In genomic region chr5:137304816-137305215, GRCm38 (mm10) we compare ENCODE assay signal across 10 mouse cellular contexts. TPM values are rescaled to one million over a fixed set of nuclear protein-coding genes. Genes with fewer than 3 reads are reported as not detected.
DNase-seq lines count a peak whose midpoint lies in the region; ATAC-seq and TF ChIP-seq lines count a peak whose summit lies in the region.
"Had no signal": no experiment of that assay in that cellular context is flagged by ENCODE, and none has a peak within 500 bp of the region (broad histone marks: within the 10 kb centered on the region; RNA-seq: fewer than 3 reads in every experiment).

No protein-coding gene starts in this region.

- no peak overlapping the region for H3K4me2 ChIP-seq in forebrain, embryonic 11.5 days (ENCODE audit: low read depth, low read length, severe bottlenecking)
- H3K4me2 ChIP-seq in forebrain, postnatal 0 days (ENCODE audit: low read depth): peak overlapping the region; percentile 49; the same call in 1 of the 2 replicates
- peak overlapping the region; percentile 86 for H3K4me2 ChIP-seq in liver, embryonic 14.5 days (ENCODE audit: low read depth)

- DNase-seq in forebrain, embryonic 10.5 days (ENCODE audit: extremely low spot score, low spot score): no peak
- DNase-seq in forebrain, embryonic 11.5 days (ENCODE audit: low spot score): no peak
- peak; percentile 32 for DNase-seq in 3T3-L1 (ENCODE audit: low read depth, low spot score)
- DNase-seq in forebrain, postnatal 0 days: no peak
- DNase-seq in liver, embryonic 14.5 days (ENCODE audit: low read depth in 3 of 3, low spot score in 3 of 3): no peak
- no peak for DNase-seq in ovary, postnatal 10 days (ENCODE audit: low spot score)
- DNase-seq in testis, postnatal 10 days (ENCODE audit: low spot score): no peak
- DNase-seq in gastrocnemius, postnatal 36 days: no peak
- DNase-seq: adrenal gland, postnatal 10 days; kidney, adult 8-10 months had no signal

- H3K36me3 ChIP-seq in forebrain, embryonic 10.5 days (replicated peaks): peaks cover 79% of the 10 kb centered on the region
- H3K36me3 ChIP-seq in forebrain, embryonic 11.5 days (ENCODE audit: control insufficient read depth, insufficient read depth, low read length): peaks cover 28% of the 10 kb centered on the region
- peaks cover 35% of the 10 kb centered on the region for H3K36me3 ChIP-seq in forebrain, postnatal 0 days (ENCODE audit: insufficient read depth)
- peaks cover 62% of the 10 kb centered on the region for H3K36me3 ChIP-seq in liver, embryonic 14.5 days (replicated peaks; ENCODE audit: control insufficient read depth, insufficient read depth, low read depth)

- no peak overlapping the region for H3K9ac ChIP-seq in forebrain, embryonic 11.5 days (ENCODE audit: low read length)
- H3K9ac ChIP-seq in forebrain, postnatal 0 days: no peak overlapping the region
- peak overlapping the region; percentile 99 for H3K9ac ChIP-seq in liver, embryonic 14.5 days (replicated peaks)

- TF ChIP-seq CTCF in forebrain, postnatal 0 days (IDR thresholded peaks at IDR 0.05; ENCODE audit: low read depth): no peak
- no peak for TF ChIP-seq CTCF in liver, embryonic 14.5 days (IDR thresholded peaks at IDR 0.05; ENCODE audit: low read depth)

- H3K27ac ChIP-seq in forebrain, embryonic 10.5 days: no peak overlapping the region
- H3K27ac ChIP-seq in forebrain, embryonic 11.5 days (ENCODE audit: low read depth, low read length): no peak overlapping the region
- no peak overlapping the region for H3K27ac ChIP-seq in forebrain, postnatal 0 days (ENCODE audit: low read depth, low read length)
- H3K27ac ChIP-seq in liver, embryonic 14.5 days: no peak overlapping the region

- no peaks in the 10 kb centered on the region for H3K27me3 ChIP-seq in forebrain, embryonic 10.5 days (ENCODE audit: poor library complexity, severe bottlenecking)
- H3K27me3 ChIP-seq in forebrain, embryonic 11.5 days (ENCODE audit: control insufficient read depth, insufficient read depth, low read length): no peaks in the 10 kb centered on the region
- H3K27me3 ChIP-seq in forebrain, postnatal 0 days (ENCODE audit: insufficient read depth, low read length): no peaks in the 10 kb centered on the region
- no peaks in the 10 kb centered on the region for H3K27me3 ChIP-seq in liver, embryonic 14.5 days (ENCODE audit: control insufficient read depth, insufficient read depth, low read length)

- H3K4me1 ChIP-seq in forebrain, embryonic 10.5 days: peaks cover 54% of the 10 kb centered on the region
- peaks cover 8% of the 10 kb centered on the region for H3K4me1 ChIP-seq in forebrain, embryonic 11.5 days (replicated peaks; ENCODE audit: control insufficient read depth, insufficient read depth, low read length)
- H3K4me1 ChIP-seq in forebrain, postnatal 0 days (ENCODE audit: insufficient read depth): peaks cover 20% of the 10 kb centered on the region
- peaks cover 22 to 32% of the 10 kb centered on the region in 2 experiments for H3K4me1 ChIP-seq in liver, embryonic 14.5 days (replicated peaks; ENCODE audit: control insufficient read depth in 2 of 2, insufficient read depth in 2 of 2, low read length in 1 of 2)

- peaks cover 7% of the 10 kb centered on the region; the same call in 1 of the 2 replicates for H3K9me3 ChIP-seq in forebrain, embryonic 10.5 days
- H3K9me3 ChIP-seq in forebrain, embryonic 11.5 days (ENCODE audit: control insufficient read depth, low read length): no peaks in the 10 kb centered on the region
- no peaks in the 10 kb centered on the region for H3K9me3 ChIP-seq in forebrain, postnatal 0 days (ENCODE audit: low read length)
- H3K9me3 ChIP-seq in liver, embryonic 14.5 days (ENCODE audit: control insufficient read depth, low read length): no peaks in the 10 kb centered on the region

- peak overlapping the region; percentile 95 for H3K4me3 ChIP-seq in forebrain, embryonic 10.5 days
- H3K4me3 ChIP-seq in forebrain, embryonic 11.5 days (ENCODE audit: low read depth, low read length): no peak overlapping the region
- H3K4me3 ChIP-seq in forebrain, postnatal 0 days (ENCODE audit: low read depth, low read length): 0 out of 2 replicates have a peak overlapping the region, but pooled peaks have one; percentile 12
- peak overlapping the region; percentile 26 to 96 for H3K4me3 ChIP-seq in liver, embryonic 14.5 days (ENCODE audit: insufficient read depth in 1 of 2, low read depth in 2 of 2, low read length in 2 of 2)

- 83% methylated on average over 4 of the region's 4 CpGs for WGBS in forebrain, embryonic 10.5 days
- WGBS in forebrain, embryonic 11.5 days: 88% methylated on average over 4 of the region's 4 CpGs
- 66% methylated on average over 4 of the region's 4 CpGs for WGBS in forebrain, postnatal 0 days
- 76% methylated on average over 4 of the region's 4 CpGs for WGBS in liver, embryonic 14.5 days (ENCODE audit: insufficient replicate concordance)

- intact Hi-C loops in gastrocnemius, postnatal 36 days (cut with DNase I): no loop called here

- TF ChIP-seq EP300 in liver, embryonic 14.5 days (IDR thresholded peaks at IDR 0.05; ENCODE audit: low read depth): no peak

- ATAC-seq in forebrain, embryonic 11.5 days (replicated peaks; ENCODE audit: low FRiP score): no peak
- ATAC-seq in forebrain, postnatal 0 days: no peak
- no peak for ATAC-seq in liver, embryonic 14.5 days (ENCODE audit: insufficient read depth)

RNA-seq across cellular contexts. Expression of gene Srrt, which starts 2.7 kb away (rescaled TPM):
- 205 and 209 TPM in 2 replicates for polyA plus RNA-seq in forebrain, embryonic 10.5 days (2016; fragmentation: Nextera tagmentation; extraction: Ambion mirVana)
- polyA plus RNA-seq in forebrain, embryonic 11.5 days (2014; fragmentation: Nextera tagmentation; extraction: Ambion mirVana): 190 TPM in 2 replicates
- 136 and 153 TPM in 2 replicates for total RNA-seq in forebrain, postnatal 0 days (2014; rRNA removed)
- polyA plus RNA-seq in forebrain, postnatal 0 days (2015; fragmentation: Nextera tagmentation; extraction: Ambion mirVana): 52.3 and 55.6 TPM in 2 replicates
- polyA plus RNA-seq in liver, embryonic 14.5 days (2012; rRNA removed): 64.1 and 93.4 TPM in 2 replicates
- 50.2 and 56.0 TPM in 2 replicates for polyA plus RNA-seq in liver, embryonic 14.5 days (2014; fragmentation: Nextera tagmentation; extraction: Ambion mirVana)
- total RNA-seq in gastrocnemius, postnatal 36 days (2021): 10 to 100 TPM; 27.7 to 39.8 TPM

RNA-seq across cellular contexts. Expression of gene Trip6, which starts 9.4 kb away (rescaled TPM):
- 70.3 and 73.0 TPM in 2 replicates for polyA plus RNA-seq in forebrain, embryonic 10.5 days (2016; fragmentation: Nextera tagmentation; extraction: Ambion mirVana)
- polyA plus RNA-seq in forebrain, embryonic 11.5 days (2014; fragmentation: Nextera tagmentation; extraction: Ambion mirVana): 50.1 and 56.7 TPM in 2 replicates
- total RNA-seq in forebrain, postnatal 0 days (2014; rRNA removed): 10.8 and 11.4 TPM in 2 replicates
- polyA plus RNA-seq in forebrain, postnatal 0 days (2015; fragmentation: Nextera tagmentation; extraction: Ambion mirVana): 9.9 and 11.6 TPM in 2 replicates
- polyA plus RNA-seq in liver, embryonic 14.5 days (2012; rRNA removed): 6.7 and 7.2 TPM in 2 replicates
- polyA plus RNA-seq in liver, embryonic 14.5 days (2014; fragmentation: Nextera tagmentation; extraction: Ambion mirVana): 4.9 and 6.4 TPM in 2 replicates
- 1 to 10 TPM; 3.7 to 4.1 TPM for total RNA-seq in gastrocnemius, postnatal 36 days (2021)

RNA-seq across cellular contexts. Expression of gene Ufsp1, which starts 10.4 kb away (rescaled TPM):
- 10.3 and 10.4 TPM in 2 replicates for polyA plus RNA-seq in forebrain, embryonic 10.5 days (2016; fragmentation: Nextera tagmentation; extraction: Ambion mirVana)
- polyA plus RNA-seq in forebrain, embryonic 11.5 days (2014; fragmentation: Nextera tagmentation; extraction: Ambion mirVana): 6.8 and 8.0 TPM in 2 replicates
- 15.2 and 16.2 TPM in 2 replicates for total RNA-seq in forebrain, postnatal 0 days (2014; rRNA removed)
- 15.8 and 23.4 TPM in 2 replicates for polyA plus RNA-seq in forebrain, postnatal 0 days (2015; fragmentation: Nextera tagmentation; extraction: Ambion mirVana)
- polyA plus RNA-seq in liver, embryonic 14.5 days (2012; rRNA removed): 8.2 and 9.4 TPM in 2 replicates
- 6.3 and 7.9 TPM in 2 replicates for polyA plus RNA-seq in liver, embryonic 14.5 days (2014; fragmentation: Nextera tagmentation; extraction: Ambion mirVana)
- 10 to 100 TPM; 17.6 to 25.1 TPM for total RNA-seq in gastrocnemius, postnatal 36 days (2021)

RNA-seq across cellular contexts. Expression of gene Ache, which starts 17.5 kb away (rescaled TPM):
- 1.9 and 2.3 TPM in 2 replicates for polyA plus RNA-seq in forebrain, embryonic 10.5 days (2016; fragmentation: Nextera tagmentation; extraction: Ambion mirVana)
- polyA plus RNA-seq in forebrain, embryonic 11.5 days (2014; fragmentation: Nextera tagmentation; extraction: Ambion mirVana): 3.0 and 3.7 TPM in 2 replicates
- 48.4 and 73.2 TPM in 2 replicates for total RNA-seq in forebrain, postnatal 0 days (2014; rRNA removed)
- polyA plus RNA-seq in forebrain, postnatal 0 days (2015; fragmentation: Nextera tagmentation; extraction: Ambion mirVana): 44.3 and 69.1 TPM in 2 replicates
- polyA plus RNA-seq in liver, embryonic 14.5 days (2012; rRNA removed): 18.1 and 20.5 TPM in 2 replicates
- polyA plus RNA-seq in liver, embryonic 14.5 days (2014; fragmentation: Nextera tagmentation; extraction: Ambion mirVana): 12.4 and 16.6 TPM in 2 replicates
- total RNA-seq in gastrocnemius, postnatal 36 days (2021): 10 to 100 TPM; 25.2 to 41.2 TPM

RNA-seq across cellular contexts. Expression of gene Slc12a9, which starts 28.6 kb away (rescaled TPM):
- 10.6 and 11.8 TPM in 2 replicates for polyA plus RNA-seq in forebrain, embryonic 10.5 days (2016; fragmentation: Nextera tagmentation; extraction: Ambion mirVana)
- polyA plus RNA-seq in forebrain, embryonic 11.5 days (2014; fragmentation: Nextera tagmentation; extraction: Ambion mirVana): 9.9 and 10.5 TPM in 2 replicates
- 19.3 and 21.8 TPM in 2 replicates for total RNA-seq in forebrain, postnatal 0 days (2014; rRNA removed)
- 12.5 and 18.4 TPM in 2 replicates for polyA plus RNA-seq in forebrain, postnatal 0 days (2015; fragmentation: Nextera tagmentation; extraction: Ambion mirVana)
- 2.2 and 2.4 TPM in 2 replicates for polyA plus RNA-seq in liver, embryonic 14.5 days (2012; rRNA removed)
- 1.2 TPM in 2 replicates for polyA plus RNA-seq in liver, embryonic 14.5 days (2014; fragmentation: Nextera tagmentation; extraction: Ambion mirVana)
- total RNA-seq in gastrocnemius, postnatal 36 days (2021): 1 to 10 TPM; 2.4 to 2.5 TPM
